Mouse (Mus musculus) E14TG2a.4 (cell line): ENCODE measurements around the gene Preb.

Source experiments
- H3K27me3 ChIP-seq: 2 replicates; pipeline ENCODE4 v1.6.1; 2014; ENCODE audit warnings: low read length, control low read depth; ENCODE audit not compliant: insufficient read depth
- H3K36me3 ChIP-seq: 2 replicates; pipeline ENCODE4 v1.6.1; 2014; ENCODE audit warnings: low read length, control low read depth; ENCODE audit not compliant: insufficient read depth
- H3K4me1 ChIP-seq: replicated peaks from 2 replicates; pipeline ENCODE4 v1.6.1; 2014; ENCODE audit warnings: low read depth, low read length, control low read depth
- H3K4me3 ChIP-seq: replicated peaks from 2 replicates; pipeline ENCODE4 v1.5.1; 2014; ENCODE audit warnings: mild to moderate bottlenecking, low read length
- H3K9me3 ChIP-seq: 2 replicates; pipeline ENCODE4 v1.6.1; 2014; ENCODE audit warnings: low read length, control low read depth
- CTCF ChIP-seq: conservative IDR thresholded peaks from 2 replicates; pipeline ENCODE4 v1.5.1; 2014; ENCODE audit warnings: low read length
- NANOG ChIP-seq: IDR thresholded peaks from 2 replicates; pipeline ENCODE4 v1.6.1; 2014; ENCODE audit warnings: borderline replicate concordance, low read length, mixed read lengths
- POU5F1 ChIP-seq: IDR thresholded peaks from 2 replicates; pipeline ENCODE4 v1.6.1; 2014; ENCODE audit warnings: low read length, borderline replicate concordance

Preb gene

GRCm38 (mm10) chr5:30950451-30950850, 9.7 kb downstream of the Preb start:
- TF ChIP-seq POU5F1, result no peak
- no peak for TF ChIP-seq NANOG
- no peaks in the 10 kb centered on the region for H3K9me3 ChIP-seq
- peaks cover 22% of the 10 kb centered on the region for H3K27me3 ChIP-seq
- peak overlapping the region; percentile 90 for H3K4me3 ChIP-seq
- H3K36me3 ChIP-seq, result peaks cover 42% of the 10 kb centered on the region
- H3K4me1 ChIP-seq, result peaks cover 34% of the 10 kb centered on the region

- Histone ChIP-seq H3K36me3 (peaks cover 35% of the 10 kb centered on the region), H3K4me1 (peaks cover 31% of the 10 kb centered on the region), H3K27me3 (peaks cover 29% of the 10 kb centered on the region), H3K9me3 (no peaks in the 10 kb centered on the region), H3K4me3 (peak overlapping the region; percentile 90)
- TF ChIP-seq CTCF, result no peak
- TF ChIP-seq NANOG, result no peak
- TF ChIP-seq POU5F1, result no peak
Observed at GRCm38 (mm10) chr5:30949654-30950326, 10.4 kb downstream of the Preb start.

DNA sequence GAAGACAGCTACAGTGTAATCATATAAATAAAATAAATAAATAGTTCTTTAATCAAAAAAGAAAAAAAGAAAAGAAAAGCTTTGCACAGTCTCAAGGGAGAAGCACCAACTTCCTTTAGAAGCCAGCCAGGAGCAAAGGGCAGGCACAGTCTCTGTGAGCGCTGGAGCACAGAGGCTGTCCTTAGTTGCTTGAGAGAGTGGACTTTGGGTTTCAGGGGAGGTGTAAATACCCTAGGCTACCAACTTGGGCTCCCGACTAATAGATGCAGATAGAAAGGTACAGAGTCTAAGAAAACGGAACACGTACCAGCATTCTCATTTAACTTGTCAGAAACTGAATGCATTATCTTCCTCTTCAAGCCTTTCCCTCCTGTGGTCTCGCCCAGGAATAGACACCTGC, 11.5 kb downstream of the Preb start:
- TF ChIP-seq CTCF (no peak), POU5F1 (no peak), NANOG (no peak)
- Histone ChIP-seq H3K9me3 (no peaks in the 10 kb centered on the region), H3K4me1 (peaks cover 30% of the 10 kb centered on the region), H3K27me3 (peaks cover 34% of the 10 kb centered on the region), H3K4me3 (no peak overlapping the region), H3K36me3 (peaks cover 23% of the 10 kb centered on the region)

DNA sequence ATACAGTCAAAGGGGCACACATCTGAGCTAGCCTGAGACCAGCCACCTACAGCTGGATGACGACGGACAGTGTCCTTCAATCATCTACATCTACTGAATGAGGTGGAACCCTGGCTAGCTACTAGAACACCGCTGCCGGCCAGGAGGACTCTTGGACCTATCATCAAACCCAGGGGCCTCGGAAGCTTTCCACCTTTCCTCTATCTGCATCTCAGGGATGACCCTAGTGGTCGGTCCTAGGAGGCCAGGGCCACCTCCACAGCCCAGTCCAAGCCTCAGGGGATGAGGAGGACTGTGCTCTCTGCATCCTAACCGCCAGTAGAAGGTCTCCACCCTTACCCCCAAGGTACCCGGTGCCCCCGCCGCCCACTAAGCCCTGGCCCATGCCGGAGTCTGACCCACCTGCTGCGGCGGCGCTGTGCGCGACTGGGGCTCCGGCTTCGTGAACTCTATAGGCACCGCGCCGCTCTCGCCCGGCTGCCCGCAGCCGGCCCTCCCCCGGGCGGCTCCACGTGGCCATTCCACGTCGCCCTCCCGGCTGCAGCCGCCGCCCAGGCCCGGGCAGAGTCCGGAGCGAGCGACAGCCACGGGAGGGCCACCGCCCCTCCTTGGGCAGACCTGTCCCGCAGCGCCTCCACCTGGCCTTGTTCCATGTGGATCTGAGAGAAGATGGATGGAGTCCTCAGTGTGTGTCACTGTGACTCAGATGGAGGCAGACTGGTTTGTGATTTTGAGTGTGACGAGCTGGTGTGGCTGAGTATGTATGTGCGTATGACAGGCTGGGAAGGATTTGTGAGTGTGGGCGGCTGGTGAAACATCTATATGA, 15.0 kb downstream of the Preb start, which contains the start of gene Cgref1:
Cgref1 (minus strand) TSS at position 636 of the 826 bp plus-strand sequence.
- no peaks in the 10 kb centered on the region for H3K9me3 ChIP-seq
- H3K4me1 ChIP-seq, result peaks cover 21% of the 10 kb centered on the region
- peak within 1 kb of the TSS; percentile 83 for H3K4me3 ChIP-seq
- H3K36me3 ChIP-seq, result no peaks in the 10 kb centered on the region
- TF ChIP-seq NANOG (no peak), CTCF (no peak), POU5F1 (no peak)
- H3K27me3 ChIP-seq, result peaks cover 34% of the 10 kb centered on the region

DNA sequence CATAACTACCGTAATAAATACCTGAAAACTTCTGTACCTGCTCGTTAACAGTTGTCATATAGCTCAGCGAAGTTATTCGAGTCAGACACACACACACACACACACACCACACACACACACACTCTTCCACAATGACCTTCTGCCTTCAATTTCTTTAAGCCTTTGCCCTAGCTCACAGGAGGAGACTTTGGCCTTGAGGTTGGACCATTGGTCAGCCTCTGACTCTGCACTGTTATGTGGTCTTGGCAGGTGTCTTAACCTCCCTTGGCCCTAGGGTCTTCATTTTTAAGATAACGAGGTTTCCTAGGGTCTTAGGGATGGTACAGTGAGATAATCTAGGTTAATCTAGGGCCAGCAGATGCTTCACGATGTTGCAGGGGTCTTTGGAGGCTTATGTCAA, 15.8 kb downstream of the Preb start:
- H3K4me1 ChIP-seq, result peaks cover 18% of the 10 kb centered on the region
- TF ChIP-seq POU5F1, result no peak
- no peak for TF ChIP-seq NANOG
- no peak for TF ChIP-seq CTCF
- no peaks in the 10 kb centered on the region for H3K9me3 ChIP-seq
- H3K4me3 ChIP-seq, result peak overlapping the region; percentile 83
- no peaks in the 10 kb centered on the region for H3K36me3 ChIP-seq
- H3K27me3 ChIP-seq, result peaks cover 34% of the 10 kb centered on the region

- H3K36me3 ChIP-seq, result no peaks in the 10 kb centered on the region
- no peaks in the 10 kb centered on the region for H3K9me3 ChIP-seq
- H3K4me1 ChIP-seq, result peaks cover 9% of the 10 kb centered on the region
- no peak overlapping the region for H3K4me3 ChIP-seq
- TF ChIP-seq CTCF, result peak; percentile 29
- no peak for TF ChIP-seq NANOG
- TF ChIP-seq POU5F1, result no peak
- H3K27me3 ChIP-seq, result peaks cover 27% of the 10 kb centered on the region
Observed at GRCm38 (mm10) chr5:30943004-30943403, 17.2 kb downstream of the Preb start.

- Histone ChIP-seq H3K36me3 (no peaks in the 10 kb centered on the region), H3K4me3 (no peak overlapping the region), H3K9me3 (no peaks in the 10 kb centered on the region), H3K4me1 (peaks cover 8% of the 10 kb centered on the region), H3K27me3 (no peaks in the 10 kb centered on the region)
- TF ChIP-seq POU5F1, result no peak
- no peak for TF ChIP-seq CTCF
- no peak for TF ChIP-seq NANOG
Observed at GRCm38 (mm10) chr5:30934725-30935461, 25.3 kb downstream of the Preb start.

DNA sequence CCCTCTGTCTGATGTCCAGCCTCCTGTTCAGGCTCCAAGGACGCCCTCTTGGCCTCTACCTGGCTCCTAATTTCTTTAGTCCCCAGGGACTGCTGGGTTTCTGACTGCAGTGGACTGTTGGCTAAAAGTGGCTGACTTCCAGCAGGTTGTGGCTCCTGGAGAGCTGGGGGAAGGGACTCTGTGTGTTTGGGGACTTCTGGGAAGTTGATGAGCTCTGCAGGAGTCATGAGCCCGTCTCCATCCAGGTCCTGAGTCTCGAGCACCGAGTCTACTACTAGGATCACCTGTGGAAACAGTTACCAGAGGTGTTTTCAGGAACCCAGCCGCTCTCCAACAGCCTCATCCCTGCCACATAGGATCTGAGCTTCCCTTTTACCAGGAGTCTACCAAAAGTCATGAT, 26.5 kb downstream of the Preb start:
- H3K4me3 ChIP-seq, result no peak overlapping the region
- no peaks in the 10 kb centered on the region for H3K9me3 ChIP-seq
- H3K36me3 ChIP-seq, result no peaks in the 10 kb centered on the region
- H3K27me3 ChIP-seq, result no peaks in the 10 kb centered on the region
- H3K4me1 ChIP-seq, result peaks cover 13% of the 10 kb centered on the region
- no peak for TF ChIP-seq NANOG
- no peak for TF ChIP-seq POU5F1
- TF ChIP-seq CTCF, result no peak
